In the genomic region with DNA sequence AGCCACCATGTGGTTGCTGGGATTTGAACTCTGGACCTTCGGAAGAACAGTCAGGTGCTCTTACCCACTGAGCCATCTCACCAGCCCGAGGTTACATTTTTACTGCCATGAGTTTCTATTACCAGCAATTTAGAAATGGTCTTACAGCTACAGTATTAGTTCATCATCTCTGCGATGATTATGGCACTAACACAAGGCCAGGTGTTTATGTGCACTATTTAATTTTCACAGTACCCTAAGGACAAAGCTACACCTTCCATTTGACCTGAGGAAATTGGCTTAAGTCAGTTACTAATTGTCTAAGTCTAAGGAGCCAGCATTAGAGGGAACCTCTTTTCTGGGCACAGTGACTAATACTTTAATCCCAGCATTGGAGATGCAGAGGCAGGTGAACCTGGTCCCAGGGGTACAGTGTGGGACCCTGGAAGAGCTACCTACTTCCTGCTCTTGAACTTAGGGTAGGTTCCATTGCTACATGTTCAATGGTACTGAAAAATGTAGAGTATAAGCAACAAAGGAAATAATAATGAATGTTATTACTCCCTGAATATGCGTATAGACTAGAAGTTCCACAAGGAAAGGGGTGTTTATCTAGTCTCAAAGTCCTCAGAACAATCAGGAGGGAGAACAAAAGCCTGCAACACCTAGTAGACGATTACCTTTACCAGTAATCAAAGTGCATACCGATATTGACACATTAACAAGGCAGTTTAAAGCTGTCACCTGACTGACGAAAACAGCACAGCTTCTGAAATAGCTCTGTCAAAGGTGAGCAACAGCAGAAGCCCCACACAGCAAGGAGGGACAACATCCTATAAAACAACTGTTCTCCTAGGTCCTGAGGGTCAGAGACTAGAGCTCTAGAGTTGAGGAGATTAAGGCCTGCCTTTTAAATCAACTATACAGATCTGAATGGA, we compare ENCODE assay signal across 11 mouse cellular contexts.
"Had no signal": no experiment of that assay in that cellular context is flagged by ENCODE, and none has a peak within 500 bp of the region (broad histone marks: within the 10 kb centered on the region; RNA-seq: fewer than 3 reads in every experiment).

No protein-coding gene starts in this region.

- H3K9ac ChIP-seq: hindbrain, embryonic 15.5 days; limb, embryonic 13.5 days; midbrain, embryonic 13.5 days; neural tube, embryonic 15.5 days had no signal

- H3K9me3 ChIP-seq: hindbrain, embryonic 15.5 days; limb, embryonic 13.5 days; midbrain, embryonic 13.5 days; neural tube, embryonic 15.5 days had no signal

- H3K4me1 ChIP-seq: limb, embryonic 13.5 days had no signal

- DNase-seq: kidney, adult 18-20 months; left cerebral cortex, postnatal 4 days; lung, adult 18-20 months; right cerebral cortex, postnatal 14 days; thymus, postnatal 4 days had no signal

- ATAC-seq: midbrain, embryonic 13.5 days had no signal

- H3K4me2 ChIP-seq: hindbrain, embryonic 15.5 days; limb, embryonic 13.5 days; midbrain, embryonic 13.5 days; neural tube, embryonic 15.5 days had no signal

- H3K27ac ChIP-seq: hindbrain, embryonic 15.5 days; limb, embryonic 13.5 days; liver, embryonic 14.5 days; midbrain, embryonic 13.5 days; neural tube, embryonic 15.5 days had no signal

- H3K27me3 ChIP-seq: hindbrain, embryonic 15.5 days; limb, embryonic 13.5 days; midbrain, embryonic 13.5 days; neural tube, embryonic 15.5 days had no signal

- H3K36me3 ChIP-seq: limb, embryonic 13.5 days had no signal

- H3K4me3 ChIP-seq: hindbrain, embryonic 15.5 days; limb, embryonic 13.5 days; midbrain, embryonic 13.5 days; myocyte; neural tube, embryonic 15.5 days had no signal
